8 mouse cellular contexts compared by ENCODE assay signal in genomic region chr13:100125258-100125643, GRCm38 (mm10). TPM values are rescaled to one million over a fixed set of nuclear protein-coding genes. Genes with fewer than 3 reads are reported as not detected.
DNase-seq lines count a peak whose midpoint lies in the region; ATAC-seq lines count a peak whose summit lies in the region.

No protein-coding gene starts in this region.

- H3K27ac ChIP-seq in kidney, embryonic 14.5 days (ENCODE audit: low read depth, low read length), result no peak overlapping the region
- H3K27ac ChIP-seq in hindbrain, embryonic 13.5 days, result no peak overlapping the region
- no peak overlapping the region for H3K27ac ChIP-seq in midbrain, embryonic 13.5 days

- H3K9ac ChIP-seq in kidney, embryonic 14.5 days (ENCODE audit: low read depth, low read length), result peak overlapping the region; percentile 93
- H3K9ac ChIP-seq in hindbrain, embryonic 13.5 days, result peak overlapping the region; percentile 87
- peak overlapping the region; percentile 88 for H3K9ac ChIP-seq in midbrain, embryonic 13.5 days (replicated peaks)

- 2% methylated on average over 10 of the region's 10 CpGs for WGBS in kidney, embryonic 14.5 days
- WGBS in hindbrain, embryonic 13.5 days, result 3% methylated on average over 10 of the region's 10 CpGs
- WGBS in midbrain, embryonic 13.5 days, result 4% methylated on average over 10 of the region's 10 CpGs

- H3K36me3 ChIP-seq in kidney, embryonic 14.5 days (ENCODE audit: control insufficient read depth, insufficient read depth, low read length), result peaks cover 27% of the 10 kb centered on the region
- peaks cover 32% of the 10 kb centered on the region for H3K36me3 ChIP-seq in hindbrain, embryonic 13.5 days
- peaks cover 34% of the 10 kb centered on the region for H3K36me3 ChIP-seq in midbrain, embryonic 13.5 days

- H3K4me2 ChIP-seq in kidney, embryonic 14.5 days (replicated peaks; ENCODE audit: low read depth, low read length), result peak overlapping the region; percentile 94
- peak overlapping the region; percentile 96 for H3K4me2 ChIP-seq in hindbrain, embryonic 13.5 days
- peak overlapping the region; percentile 94 for H3K4me2 ChIP-seq in midbrain, embryonic 13.5 days (replicated peaks)

- H3K27me3 ChIP-seq in kidney, embryonic 14.5 days (ENCODE audit: control insufficient read depth, insufficient read depth, low read length), result no peaks in the 10 kb centered on the region
- H3K27me3 ChIP-seq in hindbrain, embryonic 13.5 days, result no peaks in the 10 kb centered on the region
- no peaks in the 10 kb centered on the region for H3K27me3 ChIP-seq in midbrain, embryonic 13.5 days

- peaks cover 9% of the 10 kb centered on the region for H3K4me1 ChIP-seq in kidney, embryonic 14.5 days (ENCODE audit: control insufficient read depth, insufficient read depth, low read length)
- H3K4me1 ChIP-seq in hindbrain, embryonic 13.5 days (replicated peaks), result peaks cover 17% of the 10 kb centered on the region
- H3K4me1 ChIP-seq in midbrain, embryonic 13.5 days (replicated peaks), result peaks cover 19% of the 10 kb centered on the region

- H3K9me3 ChIP-seq in kidney, embryonic 14.5 days (ENCODE audit: control insufficient read depth, low read length), result no peaks in the 10 kb centered on the region
- no peaks in the 10 kb centered on the region for H3K9me3 ChIP-seq in hindbrain, embryonic 13.5 days
- no peaks in the 10 kb centered on the region for H3K9me3 ChIP-seq in midbrain, embryonic 13.5 days

- DNase-seq in kidney, adult 11 months, result no peak
- peak; percentile 21 for DNase-seq in ZHBTc4 (ENCODE audit: low read depth, low spot score)
- no peak for DNase-seq in frontal cortex, adult 2 months (ENCODE audit: extremely low spot score in 1 of 2, low spot score in 1 of 2)
- no peak for DNase-seq in layer of hippocampus, postnatal 14 days (ENCODE audit: low spot score in 2 of 2)
- DNase-seq in left cerebral cortex, postnatal 4 days, result no peak

- 0 out of 2 replicates have a peak, but pooled peaks have one; percentile 41 for ATAC-seq in kidney, embryonic 14.5 days (ENCODE audit: low FRiP score, low TSS enrichment)
- peak; percentile 44; the same call in 1 of the 2 replicates for ATAC-seq in hindbrain, embryonic 13.5 days (ENCODE audit: low FRiP score)
- peak; percentile 55 for ATAC-seq in midbrain, embryonic 13.5 days

- intact Hi-C loops in left cerebral cortex, postnatal 4 days (cut with DNase I), result no loop called here

- peak overlapping the region; percentile 99 for H3K4me3 ChIP-seq in kidney, embryonic 14.5 days (ENCODE audit: low read length)
- peak overlapping the region; percentile 87 for H3K4me3 ChIP-seq in hindbrain, embryonic 13.5 days
- peak overlapping the region; percentile 95 for H3K4me3 ChIP-seq in midbrain, embryonic 13.5 days (replicated peaks)

RNA-seq across cellular contexts. Expression of gene Smn1, which starts 0.6 kb away (rescaled TPM):
- 78.8 and 91.0 TPM in 2 replicates for polyA plus RNA-seq in kidney, embryonic 14.5 days (2014; fragmentation: Nextera tagmentation; extraction: Ambion mirVana)
- polyA plus RNA-seq in hindbrain, embryonic 13.5 days (2015; fragmentation: Nextera tagmentation; extraction: Ambion mirVana), result 47.1 and 51.6 TPM in 2 replicates
- polyA plus RNA-seq in midbrain, embryonic 13.5 days (2015; fragmentation: Nextera tagmentation; extraction: Ambion mirVana), result 50.0 and 52.8 TPM in 2 replicates
- 38.0 and 39.1 TPM in 2 replicates for polyA plus RNA-seq in frontal cortex, adult 2 months (2012; rRNA removed)
- 10 to 100 TPM; 33.3 to 34.6 TPM for total RNA-seq in layer of hippocampus, postnatal 14 days (2021)
- total RNA-seq in left cerebral cortex, postnatal 4 days (2021), result 10 to 100 TPM; 48.9 to 51.1 TPM

RNA-seq across cellular contexts. Expression of gene Serf1, which starts 17.4 kb away (rescaled TPM):
- polyA plus RNA-seq in kidney, embryonic 14.5 days (2014; fragmentation: Nextera tagmentation; extraction: Ambion mirVana), result 200 and 253 TPM in 2 replicates
- 464 and 478 TPM in 2 replicates for polyA plus RNA-seq in hindbrain, embryonic 13.5 days (2015; fragmentation: Nextera tagmentation; extraction: Ambion mirVana)
- polyA plus RNA-seq in midbrain, embryonic 13.5 days (2015; fragmentation: Nextera tagmentation; extraction: Ambion mirVana), result 415 and 465 TPM in 2 replicates
- 38.2 and 40.1 TPM in 2 replicates for polyA plus RNA-seq in frontal cortex, adult 2 months (2012; rRNA removed)
- total RNA-seq in layer of hippocampus, postnatal 14 days (2021), result 10 to 100 TPM; 29.5 to 32.6 TPM
- 100 to 1,000 TPM; 109 to 127 TPM for total RNA-seq in left cerebral cortex, postnatal 4 days (2021)

RNA-seq across cellular contexts. Expression of gene Bdp1, which starts 21.4 kb away (rescaled TPM):
- polyA plus RNA-seq in kidney, embryonic 14.5 days (2014; fragmentation: Nextera tagmentation; extraction: Ambion mirVana), result 31.8 and 35.2 TPM in 2 replicates
- polyA plus RNA-seq in hindbrain, embryonic 13.5 days (2015; fragmentation: Nextera tagmentation; extraction: Ambion mirVana), result 22.5 and 27.0 TPM in 2 replicates
- 26.8 and 30.6 TPM in 2 replicates for polyA plus RNA-seq in midbrain, embryonic 13.5 days (2015; fragmentation: Nextera tagmentation; extraction: Ambion mirVana)
- 15.8 and 16.0 TPM in 2 replicates for polyA plus RNA-seq in frontal cortex, adult 2 months (2012; rRNA removed)
- total RNA-seq in layer of hippocampus, postnatal 14 days (2021), result 10 to 100 TPM; 30.9 to 31.4 TPM
- total RNA-seq in left cerebral cortex, postnatal 4 days (2021), result 10 to 100 TPM; 46.0 to 46.1 TPM
